Mouse (Mus musculus) CH12.LX (cell line): Measurements from ENCODE around the gene Elavl4. TPM values are rescaled to one million over a fixed set of nuclear protein-coding genes. Genes with fewer than 3 reads are reported as not detected.

ENCODE experiments used
- DNase-seq: peaks from one replicate; pipeline ENCODE4 v3.0.0-alpha.2; 2013; ENCODE audit errors: extremely low read depth
- H3K27ac ChIP-seq: 2 replicates; pipeline ENCODE4 v1.5.1; 2012; ENCODE audit warnings: low read depth, mild to moderate bottlenecking, control low read depth, moderate library complexity; ENCODE audit not compliant: insufficient read depth
- H3K27me3 ChIP-seq: replicated peaks from 2 replicates; pipeline ENCODE3; 2012; ENCODE audit warnings: inconsistent platforms
- H3K36me3 ChIP-seq, 2 experiments: replicated peaks in 1 of 2; 2 replicates each; pipeline versions ENCODE3 to v1.6.1; 2012; ENCODE audit warnings: inconsistent platforms in 1 of 2, low read length in 1 of 2, mild to moderate bottlenecking in 1 of 2, mixed read lengths in 1 of 2, moderate library complexity in 1 of 2; ENCODE audit not compliant: control insufficient read depth in 1 of 2, insufficient read depth in 1 of 2
- H3K4me1 ChIP-seq, 2 experiments: 2 replicates each; pipeline ENCODE4 v1.6.1; 2012; ENCODE audit warnings: inconsistent platforms in 1 of 2, moderate library complexity in 1 of 2; ENCODE audit not compliant: insufficient read depth in 2 of 2, control insufficient read depth in 1 of 2
- H3K4me2 ChIP-seq: 2 replicates; pipeline ENCODE4 v1.6.1; 2012; ENCODE audit warnings: low read depth, mild to moderate bottlenecking, control low read depth; ENCODE audit not compliant: poor library complexity, insufficient read depth, severe bottlenecking
- H3K4me3 ChIP-seq, 3 experiments: fragments of 150-350 bp in 1 of 3; sonication (generic) in 1 of 3; replicated peaks in 1 of 3; 2 replicates each; pipeline versions ENCODE3 to v1.5.1; 2011 to 2012; ENCODE audit warnings: low read depth in 2 of 3, low read length in 2 of 3, mild to moderate bottlenecking in 2 of 3, moderate library complexity in 2 of 3, control low read depth in 1 of 3, improper control_type of control experiment in 1 of 3, inconsistent platforms in 1 of 3, mixed read lengths in 1 of 3; ENCODE audit not compliant: poor library complexity in 1 of 3
- H3K79me2 ChIP-seq: replicated peaks from 2 replicates; pipeline ENCODE4 v1.6.1; 2012; ENCODE audit warnings: mild to moderate bottlenecking, moderate library complexity; ENCODE audit not compliant: control insufficient read depth, poor library complexity, insufficient read depth, severe bottlenecking; ENCODE audit errors: extremely low read depth
- H3K9ac ChIP-seq: 2 replicates; pipeline ENCODE4 v1.6.1; 2012; ENCODE audit warnings: low read depth, mild to moderate bottlenecking, control low read depth, moderate library complexity; ENCODE audit not compliant: insufficient read depth
- H3K9me3 ChIP-seq: replicated peaks from 2 replicates; pipeline ENCODE3; 2012; ENCODE audit warnings: low read length, inconsistent platforms, mixed read lengths
- CHD2 ChIP-seq: IDR thresholded peaks from 2 replicates; pipeline ENCODE4 v1.6.1; 2011; ENCODE audit warnings: low read length, improper control_type of control experiment
- CTCF ChIP-seq, 2 experiments: IDR thresholded peaks in 1 of 2; conservative IDR thresholded peaks in 1 of 2; 2 replicates each; pipeline ENCODE4 v1.5.1; 2011 to 2012; ENCODE audit warnings: low read depth in 2 of 2, low read length in 2 of 2, improper control_type of control experiment in 1 of 2, inconsistent platforms in 1 of 2, mild to moderate bottlenecking in 1 of 2, moderate library complexity in 1 of 2
- ELF1 ChIP-seq: IDR thresholded peaks from 2 replicates; pipeline ENCODE4 v1.6.1; 2014; ENCODE audit warnings: low read depth, mild to moderate bottlenecking, inconsistent platforms, low read length, improper control_type of control experiment
- EP300 ChIP-seq: IDR thresholded peaks from 2 replicates; pipeline ENCODE4 v1.6.1; 2011; ENCODE audit warnings: low read length, improper control_type of control experiment
- ETS1 ChIP-seq: conservative IDR thresholded peaks from 2 replicates; pipeline ENCODE4 v1.6.1; 2012; ENCODE audit warnings: low read depth, mild to moderate bottlenecking, inconsistent platforms, low read length, improper control_type of control experiment, moderate library complexity
- HCFC1 ChIP-seq: IDR thresholded peaks from 2 replicates; pipeline ENCODE4 v1.6.1; 2012; ENCODE audit warnings: low read depth, mild to moderate bottlenecking, inconsistent platforms, low read length, improper control_type of control experiment
- JUN ChIP-seq: IDR thresholded peaks from 2 replicates; pipeline ENCODE4 v1.6.1; 2011; ENCODE audit warnings: low read depth, mild to moderate bottlenecking, low read length, improper control_type of control experiment, moderate library complexity; ENCODE audit not compliant: insufficient read depth
- JUND ChIP-seq: conservative IDR thresholded peaks from 2 replicates; pipeline ENCODE4 v1.6.1; 2011; ENCODE audit warnings: low read depth, low read length, improper control_type of control experiment
- MAZ ChIP-seq: IDR thresholded peaks from 2 replicates; pipeline ENCODE4 v1.6.1; 2012; ENCODE audit warnings: low read depth, mild to moderate bottlenecking, inconsistent platforms, low read length, improper control_type of control experiment, moderate library complexity
- MYC ChIP-seq: IDR thresholded peaks from 2 replicates; pipeline ENCODE4 v1.6.1; 2011; ENCODE audit warnings: low read depth, mild to moderate bottlenecking, improper control_type of control experiment, low read length
- NELFE ChIP-seq: IDR thresholded peaks from 2 replicates; pipeline ENCODE4 v1.6.1; 2011; ENCODE audit warnings: low read depth, low read length, improper control_type of control experiment
- PAX5 ChIP-seq: IDR thresholded peaks from 2 replicates; pipeline ENCODE4 v1.6.1; 2012; ENCODE audit warnings: low read length, inconsistent platforms, mixed read lengths
- POLR2AphosphoS2 ChIP-seq: IDR thresholded peaks from 2 replicates; pipeline ENCODE4 v1.6.1; 2011; ENCODE audit warnings: low read depth, low read length, improper control_type of control experiment
- RAD21 ChIP-seq: IDR thresholded peaks from 2 replicates; pipeline ENCODE4 v1.6.1; 2011; ENCODE audit warnings: low read depth, mild to moderate bottlenecking, low read length, improper control_type of control experiment, moderate library complexity
- RCOR1 ChIP-seq: conservative IDR thresholded peaks from 2 replicates; pipeline ENCODE4 v1.6.1; 2012; ENCODE audit warnings: low read depth, mild to moderate bottlenecking, inconsistent platforms, low read length, improper control_type of control experiment
- TCF12 ChIP-seq: IDR thresholded peaks from 2 replicates; pipeline ENCODE4 v1.6.1; 2014; ENCODE audit warnings: low read depth, mild to moderate bottlenecking, inconsistent platforms, low read length, improper control_type of control experiment
- UBTF ChIP-seq: IDR thresholded peaks from 2 replicates; pipeline ENCODE4 v1.6.1; 2012; ENCODE audit warnings: low read depth, mild to moderate bottlenecking, inconsistent platforms, low read length, improper control_type of control experiment, moderate library complexity
- USF1 ChIP-seq: IDR thresholded peaks from 2 replicates; pipeline ENCODE4 v1.6.1; 2014; ENCODE audit warnings: low read depth, mild to moderate bottlenecking, inconsistent platforms, low read length, improper control_type of control experiment
- USF2 ChIP-seq: conservative IDR thresholded peaks from 2 replicates; pipeline ENCODE4 v1.6.1; 2011; ENCODE audit warnings: low read depth, low read length, improper control_type of control experiment
- ZC3H11A ChIP-seq: IDR thresholded peaks from 2 replicates; pipeline ENCODE4 v1.6.1; 2012; ENCODE audit warnings: low read depth, mild to moderate bottlenecking, inconsistent platforms, low read length, improper control_type of control experiment
- ZKSCAN1 ChIP-seq: IDR thresholded peaks from 2 replicates; pipeline ENCODE4 v1.6.1; 2012; ENCODE audit warnings: low read depth, inconsistent platforms, low read length, improper control_type of control experiment, borderline replicate concordance
- dilution Hi-C: fragments of 300-500 bp; cut with MboI; formaldehyde crosslinking; loops from 2 replicates; pipeline ENCODE4 v1.14.3; 2020; ENCODE audit warnings: low sequenced_read_pairs; ENCODE audit not compliant: extremely low pct_unique_long_range_greater_than_20kb, extremely low pct_ligation_motif_present
- in situ Hi-C: fragments of 300-500 bp; cut with MboI; formaldehyde crosslinking; loops from 3 replicates; pipeline ENCODE4 v1.14.3; 2019; ENCODE audit warnings: low sequenced_read_pairs, low pct_ligation_motif_present, low pct_unique_long_range_greater_than_20kb, mixed read lengths
- polyA plus RNA-seq: library from polyadenylated mRNA; unstranded; fragments of >175 nt; gene quantifications from 2 replicates; pipeline ENCODE4 v1.2.1, GENCODE M21; 2012; ENCODE audit warnings: low read depth; ENCODE audit not compliant: insufficient read length
- total RNA-seq, 2 experiments: library from RNA; depleted of rRNA; stranded (reverse); fragments of 300-350 nt in 1 of 2; fragments of >200 nt in 1 of 2; gene quantifications; 2 replicates each; pipeline ENCODE4 v1.2.3; 2012 to 2014

The Elavl4 gene
- total and polyA plus RNA-seq, 3 experiments, result not detected

GRCm38 (mm10) chr4:110285346-110286330, 66.1 kb downstream of the Elavl4 start:
- Histone ChIP-seq H3K4me2 (peak overlapping the region; percentile 79), H3K4me1 (peaks cover 0 to 4% of the 10 kb centered on the region in 2 experiments; a peak in 3 of 4 replicates), H3K4me3 (no peak overlapping the region), H3K79me2 (no peaks in the 10 kb centered on the region), H3K9me3 (no peaks in the 10 kb centered on the region)
- dilution Hi-C loops (no loop called here), in situ Hi-C loops (no loop called here)
- DNase-seq, result no peak
- no peak for TF ChIP-seq CHD2
- TF ChIP-seq USF2, result no peak
- TF ChIP-seq USF1, result no peak
- no peak for TF ChIP-seq PAX5
- TF ChIP-seq ELF1, result no peak
- TF ChIP-seq ZKSCAN1, result no peak
- no peak for TF ChIP-seq CTCF (conservative IDR thresholded peaks at IDR 0.05 in 1 of 2, IDR thresholded peaks at IDR 0.05 in 1 of 2; ENCODE audit: low read depth in 2 of 2, low read length in 2 of 2)
- no peak for TF ChIP-seq ETS1
- no peak for TF ChIP-seq RCOR1
- no peak for TF ChIP-seq NELFE
- TF ChIP-seq, all 38 proteins: peak for 0
- H3K9ac ChIP-seq, result no peak overlapping the region
- peaks cover 2% of the 10 kb centered on the region for H3K27me3 ChIP-seq
- no peak overlapping the region for H3K27ac ChIP-seq
- H3K36me3 ChIP-seq, result no peaks in the 10 kb centered on the region

GRCm38 (mm10) chr4:110284446-110284845, 67.3 kb downstream of the Elavl4 start:
- Histone ChIP-seq H3K4me1 (peaks cover 0 to 4% of the 10 kb centered on the region in 2 experiments; a peak in 3 of 4 replicates), H3K27ac (no peak overlapping the region), H3K4me3 (no peak overlapping the region), H3K9me3 (no peaks in the 10 kb centered on the region), H3K27me3 (peaks cover 2% of the 10 kb centered on the region), H3K9ac (no peak overlapping the region), H3K79me2 (no peaks in the 10 kb centered on the region), H3K36me3 (no peaks in the 10 kb centered on the region), H3K4me2 (no peak overlapping the region)
- no peak for TF ChIP-seq RAD21
- no peak for TF ChIP-seq POLR2AphosphoS2
- TF ChIP-seq MAZ, result no peak
- TF ChIP-seq CTCF (conservative IDR thresholded peaks at IDR 0.05 in 1 of 2, IDR thresholded peaks at IDR 0.05 in 1 of 2; ENCODE audit: low read depth in 2 of 2, low read length in 2 of 2), result no peak
- no peak for TF ChIP-seq ETS1
- TF ChIP-seq JUND, result no peak
- no peak for TF ChIP-seq EP300
- no peak for TF ChIP-seq JUN
- TF ChIP-seq ZC3H11A, result no peak
- no peak for TF ChIP-seq CHD2
- no peak for TF ChIP-seq NELFE
- TF ChIP-seq TCF12, result no peak
- TF ChIP-seq ZKSCAN1, result no peak
- TF ChIP-seq UBTF, result no peak
- no peak for TF ChIP-seq ELF1
- no peak for TF ChIP-seq USF2
- no peak for TF ChIP-seq PAX5
- no peak for TF ChIP-seq HCFC1
- TF ChIP-seq MYC, result no peak
- no peak for TF ChIP-seq USF1
- DNase-seq, result no peak
- in situ Hi-C loops (no loop called here), dilution Hi-C loops (no loop called here)
